In genomic region chr4:13658843-13659511, GRCm38 (mm10) we compare ENCODE assay signal across 9 mouse cellular contexts.
A peak's percentile ranks its signal among the peaks of the same experiment; 100 is the strongest.
DNase-seq lines count a peak whose midpoint lies in the region; ATAC-seq and TF ChIP-seq lines count a peak whose summit lies in the region.
"Had no signal": no experiment of that assay in that cellular context is flagged by ENCODE, and none has a peak within 500 bp of the region (broad histone marks: within the 10 kb centered on the region; RNA-seq: fewer than 3 reads in every experiment).

No protein-coding gene starts in this region.

- DNase-seq in heart, adult 9 months (ENCODE audit: low spot score in 2 of 2) = no peak
- DNase-seq in 3T3-L1 (ENCODE audit: low read depth, low spot score) = peak; percentile 83
- peak; percentile 28 to 37 for DNase-seq in cerebellum, adult 18-20 months
- peak; percentile 3 for DNase-seq in hindbrain, embryonic 11.5 days (ENCODE audit: low spot score)
- DNase-seq in midbrain, postnatal 0 days (ENCODE audit: low spot score) = peak; percentile 93
- DNase-seq in liver, embryonic 11.5 days (ENCODE audit: low spot score) = no peak

- no peaks in the 10 kb centered on the region for H3K36me3 ChIP-seq in heart, embryonic 15.5 days
- H3K36me3 ChIP-seq in hindbrain, embryonic 11.5 days (ENCODE audit: control insufficient read depth, insufficient read depth, low read length) = no peaks in the 10 kb centered on the region
- H3K36me3 ChIP-seq in midbrain, postnatal 0 days (ENCODE audit: insufficient read depth, low read length) = no peaks in the 10 kb centered on the region
- H3K36me3 ChIP-seq in liver, embryonic 11.5 days (ENCODE audit: control insufficient read depth, insufficient read depth, low read length) = no peaks in the 10 kb centered on the region

- no peaks in the 10 kb centered on the region for H3K9me3 ChIP-seq in heart, embryonic 15.5 days (replicated peaks)
- H3K9me3 ChIP-seq in hindbrain, embryonic 11.5 days (ENCODE audit: control insufficient read depth, low read length) = no peaks in the 10 kb centered on the region
- no peaks in the 10 kb centered on the region for H3K9me3 ChIP-seq in midbrain, postnatal 0 days (ENCODE audit: low read length)
- H3K9me3 ChIP-seq in liver, embryonic 11.5 days (ENCODE audit: control insufficient read depth, low read length) = no peaks in the 10 kb centered on the region

- peak; percentile 62; the same call in 1 of the 2 replicates for ATAC-seq in heart, embryonic 15.5 days (replicated peaks; ENCODE audit: insufficient number of reproducible peaks, insufficient read depth, low FRiP score, low read depth)
- peak; percentile 66 for ATAC-seq in hindbrain, embryonic 11.5 days (ENCODE audit: low FRiP score)
- peak; percentile 75 for ATAC-seq in midbrain, postnatal 0 days (ENCODE audit: low FRiP score)
- no peak for ATAC-seq in CD4-positive, CD25-positive, alpha-beta regulatory T cell, adult 4 months
- ATAC-seq in liver, embryonic 11.5 days (replicated peaks; ENCODE audit: low FRiP score) = no peak

- no peak overlapping the region for H3K4me3 ChIP-seq in heart, embryonic 15.5 days
- H3K4me3 ChIP-seq in hindbrain, embryonic 11.5 days (ENCODE audit: low read depth, low read length) = no peak overlapping the region
- H3K4me3 ChIP-seq in midbrain, postnatal 0 days (ENCODE audit: low read depth, low read length) = no peak overlapping the region
- H3K4me3 ChIP-seq in liver, embryonic 11.5 days (ENCODE audit: low read depth, low read length) = no peak overlapping the region

- no peak overlapping the region for H3K9ac ChIP-seq in heart, embryonic 15.5 days
- no peak overlapping the region for H3K9ac ChIP-seq in hindbrain, embryonic 11.5 days (ENCODE audit: low read depth, low read length)
- H3K9ac ChIP-seq in midbrain, postnatal 0 days (replicated peaks; ENCODE audit: low read length, poor library complexity, severe bottlenecking) = no peak overlapping the region
- H3K9ac ChIP-seq in liver, embryonic 11.5 days (ENCODE audit: low read depth, low read length) = no peak overlapping the region
- H3K9ac ChIP-seq: liver, embryonic 14.5 days had no signal

- 24% methylated on average over 3 of the region's 3 CpGs for WGBS in heart, embryonic 15.5 days
- WGBS in hindbrain, embryonic 11.5 days = 64% methylated on average over 3 of the region's 3 CpGs
- 26% methylated on average over 3 of the region's 3 CpGs for WGBS in midbrain, postnatal 0 days
- WGBS in liver, embryonic 11.5 days = 49% methylated on average over 3 of the region's 3 CpGs

- H3K27me3 ChIP-seq in heart, embryonic 15.5 days = no peaks in the 10 kb centered on the region
- H3K27me3 ChIP-seq in hindbrain, embryonic 11.5 days (ENCODE audit: control insufficient read depth, insufficient read depth, low read length) = no peaks in the 10 kb centered on the region
- H3K27me3 ChIP-seq in midbrain, postnatal 0 days (ENCODE audit: insufficient read depth, low read length) = no peaks in the 10 kb centered on the region
- H3K27me3 ChIP-seq in liver, embryonic 11.5 days (replicated peaks; ENCODE audit: control insufficient read depth, insufficient read depth, low read length) = no peaks in the 10 kb centered on the region

- peaks cover 6% of the 10 kb centered on the region for H3K4me1 ChIP-seq in heart, embryonic 15.5 days (replicated peaks)
- H3K4me1 ChIP-seq in hindbrain, embryonic 11.5 days (replicated peaks; ENCODE audit: control insufficient read depth, insufficient read depth, low read length) = no peaks in the 10 kb centered on the region
- no peaks in the 10 kb centered on the region for H3K4me1 ChIP-seq in midbrain, postnatal 0 days (ENCODE audit: insufficient read depth, low read length)
- no peaks in the 10 kb centered on the region for H3K4me1 ChIP-seq in liver, embryonic 11.5 days (replicated peaks; ENCODE audit: control insufficient read depth, insufficient read depth, low read length)

- peak overlapping the region; percentile 13; the same call in 1 of the 2 replicates for H3K27ac ChIP-seq in heart, embryonic 15.5 days
- no peak overlapping the region for H3K27ac ChIP-seq in hindbrain, embryonic 11.5 days (ENCODE audit: low read depth, low read length)
- H3K27ac ChIP-seq in midbrain, postnatal 0 days (ENCODE audit: low read depth, low read length) = no peak overlapping the region
- no peak overlapping the region for H3K27ac ChIP-seq in liver, embryonic 11.5 days (ENCODE audit: low read depth, low read length)
- H3K27ac ChIP-seq: liver, embryonic 14.5 days had no signal

- H3K4me2 ChIP-seq in heart, embryonic 15.5 days = no peak overlapping the region
- no peak overlapping the region for H3K4me2 ChIP-seq in hindbrain, embryonic 11.5 days (replicated peaks; ENCODE audit: low read depth, low read length)
- no peak overlapping the region for H3K4me2 ChIP-seq in midbrain, postnatal 0 days (ENCODE audit: low read depth, low read length, poor library complexity, severe bottlenecking)
- no peak overlapping the region for H3K4me2 ChIP-seq in liver, embryonic 11.5 days

- no peak for TF ChIP-seq CTCF in midbrain, postnatal 0 days (IDR thresholded peaks at IDR 0.05)

Comparison
In these comparisons a context has a peak if more than half of its experiments do, and no peak if none do; other contexts are left out.
1. ATAC-seq: peak in heart, embryonic 15.5 days (single experiment), hindbrain, embryonic 11.5 days (single experiment) and midbrain, postnatal 0 days (single experiment); none in CD4-positive, CD25-positive, alpha-beta regulatory T cell, adult 4 months (single experiment) and liver, embryonic 11.5 days (single experiment).
2. DNase-seq: peak in 3T3-L1 (single experiment), cerebellum, adult 18-20 months (2 of 2), hindbrain, embryonic 11.5 days (single experiment) and midbrain, postnatal 0 days (single experiment); none in heart, adult 9 months (0 of 2) and liver, embryonic 11.5 days (single experiment).